Mouse (Mus musculus): Measurements from ENCODE around the gene Gm4131. TPM values are rescaled to one million over a fixed set of nuclear protein-coding genes. Genes with fewer than 3 reads are reported as not detected.

The Gm4131 gene
- polyA plus RNA-seq, 1 experiment from 2014 or later = 0.36 TPM

GRCm38 (mm10) chr14:62416742-62417134, 150.0 kb downstream of the Gm4131 start:
- Histone ChIP-seq H3K4me3 (ENCODE audit: low read depth, low read length) (no peak overlapping the region), H3K27ac (ENCODE audit: low read length) (peak overlapping the region; percentile 70), H3K36me3 (ENCODE audit: control insufficient read depth, insufficient read depth, low read length) (no peaks in the 10 kb centered on the region), H3K4me1 (ENCODE audit: control insufficient read depth, insufficient read depth, low read length) (peaks cover 6% of the 10 kb centered on the region; the same call in 1 of the 2 replicates), H3K27me3 (ENCODE audit: control insufficient read depth, insufficient read depth, low read depth, low read length) (no peaks in the 10 kb centered on the region), H3K9ac (ENCODE audit: low read depth, low read length) (no peak overlapping the region), H3K4me2 (ENCODE audit: low read length) (no peak overlapping the region), H3K9me3 (replicated peaks; ENCODE audit: control insufficient read depth, low read length, poor library complexity, severe bottlenecking) (no peaks in the 10 kb centered on the region)
- peak; percentile 87 for ATAC-seq
- WGBS = 38% methylated on average over 1 of the region's 1 CpGs

DNA sequence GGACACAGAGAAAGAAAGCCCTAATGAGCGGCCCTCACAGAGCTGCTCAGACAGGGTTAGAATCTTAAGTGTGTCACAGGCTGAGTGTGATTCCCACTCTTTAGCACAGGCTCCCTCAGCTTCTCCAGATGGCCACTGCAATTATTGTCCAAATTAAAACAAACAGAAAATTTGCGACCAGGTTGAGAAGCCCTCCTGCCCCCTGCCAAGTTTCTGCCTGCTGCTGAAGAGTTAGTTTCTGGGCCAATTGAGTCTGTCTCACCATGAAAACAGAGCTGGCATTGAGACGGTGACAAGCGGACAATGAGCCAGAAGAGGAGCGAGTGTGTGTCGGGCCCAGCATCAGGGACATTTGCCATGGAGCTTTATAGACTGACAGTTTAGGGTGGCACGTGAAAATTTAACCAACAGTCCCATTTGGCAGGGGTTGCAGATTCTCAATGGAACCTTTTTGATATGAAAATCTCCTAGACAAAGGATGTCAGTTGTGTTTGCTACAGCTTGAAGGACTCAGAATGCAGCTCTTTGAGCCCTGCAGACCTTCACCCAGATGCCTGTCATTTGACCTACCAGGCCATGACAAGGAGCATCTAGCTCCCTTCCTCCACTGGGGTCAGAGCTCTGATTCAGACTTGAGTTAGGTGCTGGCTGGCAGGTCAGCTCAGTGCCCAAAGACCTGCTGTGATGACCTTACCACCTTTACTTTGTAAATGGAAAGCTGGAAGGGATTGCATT, 150.5 kb downstream of the Gm4131 start:
- no peaks in the 10 kb centered on the region for H3K27me3 ChIP-seq (ENCODE audit: control insufficient read depth, insufficient read depth, low read depth, low read length)
- H3K36me3 ChIP-seq (ENCODE audit: control insufficient read depth, insufficient read depth, low read length) = no peaks in the 10 kb centered on the region
- H3K4me2 ChIP-seq (ENCODE audit: low read length) = no peak overlapping the region
- no peak overlapping the region for H3K4me3 ChIP-seq (ENCODE audit: low read depth, low read length)
- H3K27ac ChIP-seq (ENCODE audit: low read length) = peak overlapping the region; percentile 70
- ATAC-seq = peak; percentile 92
- no peaks in the 10 kb centered on the region for H3K9me3 ChIP-seq (replicated peaks; ENCODE audit: control insufficient read depth, low read length, poor library complexity, severe bottlenecking)
- peaks cover 6% of the 10 kb centered on the region; the same call in 1 of the 2 replicates for H3K4me1 ChIP-seq (ENCODE audit: control insufficient read depth, insufficient read depth, low read length)
- WGBS = 24% methylated on average over 7 of the region's 7 CpGs
- no peak overlapping the region for H3K9ac ChIP-seq (ENCODE audit: low read depth, low read length)

Other genes with a start within 250 kb of the Gm4131 start
- gene Gucy1b2, start 110.6 kb downstream of the Gm4131 start, polyA plus RNA-seq (2015; fragmentation: Nextera tagmentation; extraction: Ambion mirVana) = 0.44 and 0.55 TPM in 2 replicates
- gene Fam124a, start 11.2 kb downstream of the Gm4131 start, polyA plus RNA-seq (2015; fragmentation: Nextera tagmentation; extraction: Ambion mirVana) = 48.4 and 55.3 TPM in 2 replicates
- not detected in 2 replicates for gene Serpine3, start 96.7 kb upstream of the Gm4131 start, polyA plus RNA-seq (2015; fragmentation: Nextera tagmentation; extraction: Ambion mirVana)
- gene Ints6, start 194.2 kb upstream of the Gm4131 start, polyA plus RNA-seq (2015; fragmentation: Nextera tagmentation; extraction: Ambion mirVana) = 13.4 and 16.2 TPM in 2 replicates